ENCODE assay signal across 31 mouse cellular contexts in the genomic region with DNA sequence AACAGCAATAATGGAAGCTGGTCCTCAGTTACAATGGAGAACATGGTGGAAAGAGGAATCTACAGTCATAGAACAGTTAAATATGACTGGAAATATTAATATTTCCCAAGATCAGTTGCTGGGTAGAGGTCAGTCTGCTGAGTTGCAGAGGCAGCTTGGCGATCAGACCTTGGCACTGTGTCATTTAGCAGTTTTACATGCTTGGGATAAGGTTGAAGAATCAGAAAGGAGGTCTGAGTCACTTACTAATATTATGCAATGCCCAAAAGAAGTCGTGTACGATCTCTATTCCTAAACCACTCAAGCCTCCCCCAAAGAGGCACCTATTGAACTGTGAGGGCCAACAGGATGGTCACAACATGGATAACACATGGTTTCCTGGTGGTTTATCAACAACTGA. TPM values are rescaled to one million over a fixed set of nuclear protein-coding genes. Genes with fewer than 3 reads are reported as not detected.
DNase-seq lines count a peak whose midpoint lies in the region; ATAC-seq lines count a peak whose summit lies in the region.
"Had no signal": no experiment of that assay in that cellular context is flagged by ENCODE, and none has a peak within 500 bp of the region (broad histone marks: within the 10 kb centered on the region; RNA-seq: fewer than 3 reads in every experiment).

No protein-coding gene starts in this region.

- no peak overlapping the region for H3K9ac ChIP-seq in midbrain, embryonic 16.5 days (ENCODE audit: low read depth, low read length)
- H3K9ac ChIP-seq: embryonic facial prominence, embryonic 13.5 days; embryonic facial prominence, embryonic 15.5 days; forebrain, embryonic 12.5 days had no signal

- no peak for ATAC-seq in midbrain, embryonic 16.5 days
- ATAC-seq: activated CD4-positive, CD25-positive, alpha-beta regulatory T cell, adult 4 months; CD4-positive, CD25-positive, alpha-beta regulatory T cell, adult 4 months; forebrain, embryonic 14.5 days; forebrain, embryonic 16.5 days; Patski had no signal

- H3K4me1 ChIP-seq in midbrain, embryonic 16.5 days (ENCODE audit: control insufficient read depth, insufficient read depth, low read length): no peaks in the 10 kb centered on the region
- H3K4me1 ChIP-seq: embryonic facial prominence, embryonic 13.5 days; embryonic facial prominence, embryonic 15.5 days; forebrain, embryonic 10.5 days; forebrain, embryonic 12.5 days had no signal

- peak; percentile 42 for DNase-seq in adrenal gland, adult 2 months
- DNase-seq in adrenal gland, postnatal 4 days (ENCODE audit: low spot score in 2 of 2): no peak
- DNase-seq in adipocyte (ENCODE audit: low spot score): peak; percentile 61
- DNase-seq in adrenal gland, postnatal 14 days: peak; percentile 46
- peak; percentile 16 to 48 for DNase-seq in adrenal gland, postnatal 36 days
- no peak for DNase-seq in thymus, postnatal 0 days (ENCODE audit: low spot score)
- DNase-seq: B cell, adult 2 months; cerebellum, adult 11 months; cerebellum, adult 18-20 months; cerebellum, adult 8-10 months; cerebellum, adult 9-11 months; cerebellum, postnatal 14 days; cerebellum, postnatal 36 days; embryo, embryonic 11 days had no signal

- no peaks in the 10 kb centered on the region for H3K27me3 ChIP-seq in midbrain, embryonic 16.5 days (ENCODE audit: control insufficient read depth, insufficient read depth, low read depth, low read length)
- H3K27me3 ChIP-seq: embryonic facial prominence, embryonic 13.5 days; embryonic facial prominence, embryonic 15.5 days; forebrain, embryonic 12.5 days had no signal

- 81% methylated on average over 3 of the region's 3 CpGs for WGBS in midbrain, embryonic 16.5 days

- H3K27ac ChIP-seq in midbrain, embryonic 16.5 days (ENCODE audit: low read length): no peak overlapping the region
- H3K27ac ChIP-seq: embryonic facial prominence, embryonic 13.5 days; embryonic facial prominence, embryonic 15.5 days; forebrain, embryonic 10.5 days; forebrain, embryonic 12.5 days had no signal

- H3K36me3 ChIP-seq in midbrain, embryonic 16.5 days (ENCODE audit: control insufficient read depth, insufficient read depth, low read length): no peaks in the 10 kb centered on the region
- H3K36me3 ChIP-seq: embryonic facial prominence, embryonic 13.5 days; embryonic facial prominence, embryonic 15.5 days; forebrain, embryonic 10.5 days; forebrain, embryonic 12.5 days; G1E had no signal

- H3K4me3 ChIP-seq in midbrain, embryonic 16.5 days (ENCODE audit: low read depth, low read length): no peak overlapping the region
- H3K4me3 ChIP-seq: embryonic facial prominence, embryonic 13.5 days; embryonic facial prominence, embryonic 15.5 days; erythroblast, embryonic 14.5 days; forebrain, embryonic 10.5 days; forebrain, embryonic 12.5 days had no signal

- H3K9me3 ChIP-seq in midbrain, embryonic 16.5 days (replicated peaks; ENCODE audit: control insufficient read depth, low read length, poor library complexity, severe bottlenecking): no peaks in the 10 kb centered on the region; the same call in 1 of the 2 replicates
- H3K9me3 ChIP-seq: embryonic facial prominence, embryonic 13.5 days; embryonic facial prominence, embryonic 15.5 days; forebrain, embryonic 10.5 days; G1E had no signal

- no peak overlapping the region for H3K4me2 ChIP-seq in midbrain, embryonic 16.5 days (ENCODE audit: low read length)
- H3K4me2 ChIP-seq: embryonic facial prominence, embryonic 13.5 days; embryonic facial prominence, embryonic 15.5 days; forebrain, embryonic 12.5 days had no signal

RNA-seq across cellular contexts. Expression of a gene that starts 7.8 kb away (rescaled TPM):
- total RNA-seq in adrenal gland, adult 2 months (2021): not detected
- polyA plus RNA-seq in adrenal gland, adult 2 months (2012; rRNA removed): not detected in 2 replicates
- total RNA-seq in adrenal gland, postnatal 4 days (2021): not detected
- total RNA-seq in adrenal gland, postnatal 14 days (2021): not detected in 2 replicates
- not detected for total RNA-seq in adrenal gland, postnatal 36 days (2021)
- polyA plus RNA-seq in thymus, postnatal 0 days (2015; fragmentation: Nextera tagmentation; extraction: Ambion mirVana): not detected in 2 replicates
- polyA plus RNA-seq in midbrain, embryonic 16.5 days (2015; fragmentation: Nextera tagmentation; extraction: Ambion mirVana): not detected in 2 replicates
- total RNA-seq: CH12.LX; common myeloid progenitor, adult 5-6 weeks had no signal
- polyA plus RNA-seq: activated CD4-positive, CD25-positive, alpha-beta regulatory T cell, adult 4 months; brain, embryonic 14.5 days; CD4-positive, CD25-positive, alpha-beta regulatory T cell, adult 4 months; embryonic facial prominence, embryonic 11.5 days; embryonic facial prominence, embryonic 13.5 days; embryonic facial prominence, embryonic 15.5 days; forebrain, embryonic 10.5 days; forebrain, embryonic 14.5 days; forebrain, embryonic 16.5 days; G1E; Patski had no signal

RNA-seq across cellular contexts. Expression of a gene that starts 13.5 kb away (rescaled TPM):
- total RNA-seq in adrenal gland, adult 2 months (2021): not detected
- not detected in 2 replicates for polyA plus RNA-seq in adrenal gland, adult 2 months (2012; rRNA removed)
- total RNA-seq in adrenal gland, postnatal 4 days (2021): not detected
- total RNA-seq in adrenal gland, postnatal 14 days (2021): not detected in 2 replicates
- total RNA-seq in adrenal gland, postnatal 36 days (2021): not detected
- not detected in 2 replicates for polyA plus RNA-seq in thymus, postnatal 0 days (2015; fragmentation: Nextera tagmentation; extraction: Ambion mirVana)
- polyA plus RNA-seq in midbrain, embryonic 16.5 days (2015; fragmentation: Nextera tagmentation; extraction: Ambion mirVana): not detected in 2 replicates
- total RNA-seq: CH12.LX; common myeloid progenitor, adult 5-6 weeks; G1E had no signal
- polyA plus RNA-seq: activated CD4-positive, CD25-positive, alpha-beta regulatory T cell, adult 4 months; brain, embryonic 14.5 days; CD4-positive, CD25-positive, alpha-beta regulatory T cell, adult 4 months; embryonic facial prominence, embryonic 11.5 days; embryonic facial prominence, embryonic 13.5 days; erythroblast, embryonic 14.5 days; forebrain, embryonic 10.5 days; forebrain, embryonic 12.5 days; forebrain, embryonic 14.5 days; forebrain, embryonic 16.5 days; frontal cortex, adult 2 months; G1E; Patski had no signal

RNA-seq across cellular contexts. Expression of a gene that starts 25.1 kb away (rescaled TPM):
- total RNA-seq in adrenal gland, adult 2 months (2021): not detected
- not detected in 2 replicates for polyA plus RNA-seq in adrenal gland, adult 2 months (2012; rRNA removed)
- not detected for total RNA-seq in adrenal gland, postnatal 4 days (2021)
- not detected in 2 replicates for total RNA-seq in adrenal gland, postnatal 14 days (2021)
- total RNA-seq in adrenal gland, postnatal 36 days (2021): not detected
- 0.03 TPM in 1 of 2 replicates, not detected in the other for polyA plus RNA-seq in thymus, postnatal 0 days (2015; fragmentation: Nextera tagmentation; extraction: Ambion mirVana)
- not detected in 2 replicates for polyA plus RNA-seq in midbrain, embryonic 16.5 days (2015; fragmentation: Nextera tagmentation; extraction: Ambion mirVana)
- total RNA-seq: CH12.LX; common myeloid progenitor, adult 5-6 weeks had no signal
- polyA plus RNA-seq: brain, embryonic 14.5 days; CD4-positive, CD25-positive, alpha-beta regulatory T cell, adult 4 months; embryonic facial prominence, embryonic 11.5 days; embryonic facial prominence, embryonic 13.5 days; embryonic facial prominence, embryonic 15.5 days; erythroblast, embryonic 14.5 days; forebrain, embryonic 10.5 days; forebrain, embryonic 12.5 days; forebrain, embryonic 14.5 days; forebrain, embryonic 16.5 days; frontal cortex, adult 2 months; G1E; Patski had no signal

RNA-seq across cellular contexts. Expression of a gene that starts 38.0 kb away (rescaled TPM):
- total RNA-seq in adrenal gland, adult 2 months (2021): not detected
- polyA plus RNA-seq in adrenal gland, adult 2 months (2012; rRNA removed): not detected in 2 replicates
- total RNA-seq in adrenal gland, postnatal 4 days (2021): not detected
- total RNA-seq in adrenal gland, postnatal 14 days (2021): not detected in 2 replicates
- total RNA-seq in adrenal gland, postnatal 36 days (2021): not detected
- polyA plus RNA-seq in thymus, postnatal 0 days (2015; fragmentation: Nextera tagmentation; extraction: Ambion mirVana): 0.18 TPM in 1 of 2 replicates, not detected in the other
- polyA plus RNA-seq in midbrain, embryonic 16.5 days (2015; fragmentation: Nextera tagmentation; extraction: Ambion mirVana): not detected in 2 replicates
- total RNA-seq: CH12.LX; common myeloid progenitor, adult 5-6 weeks; G1E had no signal
- polyA plus RNA-seq: activated CD4-positive, CD25-positive, alpha-beta regulatory T cell, adult 4 months; brain, embryonic 14.5 days; embryonic facial prominence, embryonic 13.5 days; embryonic facial prominence, embryonic 15.5 days; erythroblast, embryonic 14.5 days; forebrain, embryonic 10.5 days; forebrain, embryonic 12.5 days; forebrain, embryonic 14.5 days; forebrain, embryonic 16.5 days; frontal cortex, adult 2 months; G1E; Patski had no signal

RNA-seq across cellular contexts. Expression of a gene that starts 47.6 kb away (rescaled TPM):
- total RNA-seq in adrenal gland, adult 2 months (2021): not detected
- polyA plus RNA-seq in adrenal gland, adult 2 months (2012; rRNA removed): not detected in 2 replicates
- total RNA-seq in adrenal gland, postnatal 4 days (2021): not detected
- not detected in 2 replicates for total RNA-seq in adrenal gland, postnatal 14 days (2021)
- not detected for total RNA-seq in adrenal gland, postnatal 36 days (2021)
- polyA plus RNA-seq in thymus, postnatal 0 days (2015; fragmentation: Nextera tagmentation; extraction: Ambion mirVana): not detected in 2 replicates
- polyA plus RNA-seq in midbrain, embryonic 16.5 days (2015; fragmentation: Nextera tagmentation; extraction: Ambion mirVana): not detected in 2 replicates
- total RNA-seq: CH12.LX; common myeloid progenitor, adult 5-6 weeks had no signal
- polyA plus RNA-seq: activated CD4-positive, CD25-positive, alpha-beta regulatory T cell, adult 4 months; brain, embryonic 14.5 days; CD4-positive, CD25-positive, alpha-beta regulatory T cell, adult 4 months; embryonic facial prominence, embryonic 11.5 days; embryonic facial prominence, embryonic 13.5 days; erythroblast, embryonic 14.5 days; forebrain, embryonic 10.5 days; forebrain, embryonic 12.5 days; forebrain, embryonic 14.5 days; forebrain, embryonic 16.5 days; frontal cortex, adult 2 months; G1E; Patski had no signal

Comparison
In these comparisons a context has a peak if more than half of its experiments do, and no peak if none do; other contexts are left out.
1. DNase-seq: peak in adrenal gland, adult 2 months (single experiment), adipocyte (single experiment), adrenal gland, postnatal 14 days (single experiment) and adrenal gland, postnatal 36 days (2 of 2); none in adrenal gland, postnatal 4 days (0 of 2) and thymus, postnatal 0 days (single experiment).